Mouse (Mus musculus): ENCODE results near the gene Fiz1. TPM values are rescaled to one million over a fixed set of nuclear protein-coding genes. Genes with fewer than 3 reads are reported as not detected.

The Fiz1 gene
- polyA plus RNA-seq, 1 experiment from 2014 or later: 30.0 TPM

DNA sequence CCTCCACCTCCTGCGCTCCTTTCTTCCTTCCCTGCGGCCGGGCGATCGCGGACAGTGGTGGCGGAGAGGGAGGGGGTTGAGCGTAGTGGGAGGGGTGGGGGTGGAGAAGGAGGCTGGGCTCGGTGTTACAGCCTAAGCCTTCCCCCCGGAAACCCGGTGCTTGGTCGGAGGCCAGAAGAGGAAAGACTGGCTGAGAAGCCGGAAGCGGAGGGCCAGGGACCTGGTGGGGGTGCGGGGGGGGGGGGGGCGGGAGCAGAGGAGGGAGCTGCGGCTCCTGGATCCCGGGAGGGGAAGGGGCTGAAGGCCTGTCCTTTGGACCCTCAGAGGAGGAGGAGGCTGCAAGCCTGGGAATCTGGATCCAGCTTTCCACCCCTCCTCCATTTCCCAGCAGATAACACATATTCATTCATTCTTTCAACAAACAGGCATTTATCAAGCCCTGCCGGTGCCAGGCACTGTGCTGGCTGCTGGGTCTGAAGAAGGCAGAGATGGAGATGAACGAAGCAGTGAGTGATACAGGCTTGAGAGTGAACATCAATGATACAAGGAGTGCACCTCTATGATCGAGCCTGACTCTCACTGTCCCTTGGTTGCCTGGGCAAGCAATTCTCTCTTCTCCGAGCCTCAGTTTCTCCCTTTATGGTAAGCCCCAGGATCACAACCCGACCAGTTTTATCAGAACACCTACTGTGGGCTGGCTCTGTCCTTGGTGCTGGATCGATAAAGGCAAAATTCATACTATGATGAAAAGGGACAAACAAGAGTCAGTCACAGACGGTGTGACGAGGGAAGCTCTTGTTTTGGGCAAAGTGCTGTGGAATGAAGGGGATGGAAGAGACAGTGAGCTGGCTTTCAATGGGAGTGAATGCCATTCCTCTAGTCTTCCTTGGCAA lies 18.2 kb downstream of the Fiz1 start, which contains the start of gene Zfp579:
TSS of gene Zfp579 (minus strand) at position 156 of the 893 bp plus-strand sequence.
- peaks cover 23% of the 10 kb centered on the region for H3K36me3 ChIP-seq (replicated peaks; ENCODE audit: control insufficient read depth, insufficient read depth)
- peak within 1 kb of the TSS; percentile 83 for H3K4me2 ChIP-seq (replicated peaks)
- H3K27me3 ChIP-seq (ENCODE audit: control insufficient read depth, insufficient read depth, low read length): no peaks in the 10 kb centered on the region
- H3K4me1 ChIP-seq (replicated peaks; ENCODE audit: control insufficient read depth, insufficient read depth, low read length): peaks cover 31% of the 10 kb centered on the region
- ATAC-seq (ENCODE audit: low FRiP score): peak; percentile 91
- H3K4me3 ChIP-seq (replicated peaks; ENCODE audit: low read length): peak within 1 kb of the TSS; percentile 84
- H3K9me3 ChIP-seq (ENCODE audit: control insufficient read depth, low read length): no peaks in the 10 kb centered on the region
- WGBS: 3% methylated on average over 19 of the region's 26 CpGs
- peak; percentile 90 for DNase-seq (ENCODE audit: low spot score)
- peak within 1 kb of the TSS; percentile 93 for H3K9ac ChIP-seq
- H3K27ac ChIP-seq: peak within 1 kb of the TSS; percentile 85

DNA sequence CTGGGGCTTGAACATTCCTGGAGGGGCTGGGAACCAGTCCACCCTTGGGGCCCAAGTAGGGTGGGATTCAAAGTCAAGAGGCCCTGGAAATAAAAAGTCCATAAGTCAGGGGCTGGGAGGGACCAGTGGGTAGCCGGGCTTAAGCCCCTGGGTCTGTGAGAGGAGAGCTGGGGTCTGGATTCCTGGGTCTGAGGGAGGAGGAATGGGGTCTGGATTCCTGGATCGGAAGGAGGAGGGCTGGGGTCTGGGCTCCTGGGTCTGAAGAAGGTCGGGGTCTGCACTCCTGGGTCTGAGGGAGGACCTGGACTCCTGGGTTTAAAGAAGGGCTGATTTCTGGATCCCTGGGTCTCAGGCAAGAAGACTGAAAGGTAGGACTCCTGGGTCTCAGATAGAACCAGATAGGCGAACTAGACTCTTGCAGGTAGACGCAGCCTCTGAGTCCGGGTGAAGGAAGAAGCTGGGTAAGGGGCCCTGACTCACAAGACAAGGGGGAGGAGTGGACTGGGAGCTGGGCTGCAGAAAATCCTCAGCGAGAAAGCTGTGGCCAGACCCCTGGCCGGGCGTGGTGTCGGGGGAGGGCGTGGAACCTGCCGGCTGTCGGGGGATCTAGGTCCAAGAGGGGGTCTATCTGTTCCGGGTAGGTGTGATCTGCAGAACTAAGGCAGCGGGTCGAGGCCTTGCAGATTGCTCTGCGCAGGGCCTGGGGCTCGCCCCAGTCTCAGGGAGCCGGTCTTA lies 19.1 kb downstream of the Fiz1 start:
- H3K4me1 ChIP-seq (replicated peaks; ENCODE audit: control insufficient read depth, insufficient read depth, low read length): peaks cover 31% of the 10 kb centered on the region
- peak overlapping the region; percentile 84 for H3K4me3 ChIP-seq (replicated peaks; ENCODE audit: low read length)
- ATAC-seq (ENCODE audit: low FRiP score) (peak; percentile 65), DNase-seq (ENCODE audit: low spot score) (no peak)
- H3K4me2 ChIP-seq (replicated peaks): peak overlapping the region; percentile 83
- peaks cover 23% of the 10 kb centered on the region for H3K36me3 ChIP-seq (replicated peaks; ENCODE audit: control insufficient read depth, insufficient read depth)
- 7% methylated on average over 19 of the region's 19 CpGs for WGBS
- no peaks in the 10 kb centered on the region for H3K27me3 ChIP-seq (ENCODE audit: control insufficient read depth, insufficient read depth, low read length)
- no peaks in the 10 kb centered on the region for H3K9me3 ChIP-seq (ENCODE audit: control insufficient read depth, low read length)
- H3K9ac ChIP-seq: peak overlapping the region; percentile 93
- peak overlapping the region; percentile 85 for H3K27ac ChIP-seq

DNA sequence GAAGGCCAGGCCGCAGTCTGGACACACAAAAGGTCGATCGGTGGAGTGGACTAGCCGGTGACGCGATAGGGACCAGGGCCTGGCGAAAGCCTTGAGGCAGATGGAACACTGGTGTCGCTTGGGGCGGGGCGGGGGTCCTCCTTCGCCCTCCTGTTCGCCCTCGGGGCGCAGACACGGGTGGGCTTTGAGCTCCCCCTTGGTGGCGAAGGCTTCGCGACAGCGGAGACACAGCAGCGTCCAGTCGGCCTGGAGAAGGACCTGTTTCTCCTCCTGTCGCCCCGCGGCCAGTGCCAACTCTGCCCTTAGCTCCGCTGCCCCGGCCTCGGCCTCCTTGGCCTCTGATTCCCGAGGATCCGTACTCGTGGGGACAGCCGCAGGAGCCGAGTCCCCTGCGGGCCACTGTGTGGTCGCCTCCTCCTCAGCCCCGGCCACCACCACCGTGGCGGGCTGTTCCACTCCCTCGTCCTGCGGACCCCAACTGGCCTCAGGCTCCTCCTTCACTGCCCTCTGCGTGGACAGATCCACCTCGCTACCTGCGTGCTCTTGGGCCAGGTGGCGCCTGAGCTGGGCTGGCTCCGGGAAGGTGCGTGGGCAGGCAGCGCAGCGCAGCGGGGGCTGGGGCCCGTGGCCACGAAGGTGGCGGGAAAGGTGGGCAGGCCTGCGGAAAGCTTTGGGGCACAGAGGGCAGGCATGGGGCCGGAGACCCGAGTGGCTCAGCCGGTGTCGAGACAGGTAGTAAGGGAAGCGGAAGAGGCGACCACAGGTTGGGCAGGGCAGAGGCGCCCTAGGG lies 20.3 kb downstream of the Fiz1 start:
- 50% methylated on average over 57 of the region's 59 CpGs for WGBS
- peak overlapping the region; percentile 93 for H3K9ac ChIP-seq

DNA sequence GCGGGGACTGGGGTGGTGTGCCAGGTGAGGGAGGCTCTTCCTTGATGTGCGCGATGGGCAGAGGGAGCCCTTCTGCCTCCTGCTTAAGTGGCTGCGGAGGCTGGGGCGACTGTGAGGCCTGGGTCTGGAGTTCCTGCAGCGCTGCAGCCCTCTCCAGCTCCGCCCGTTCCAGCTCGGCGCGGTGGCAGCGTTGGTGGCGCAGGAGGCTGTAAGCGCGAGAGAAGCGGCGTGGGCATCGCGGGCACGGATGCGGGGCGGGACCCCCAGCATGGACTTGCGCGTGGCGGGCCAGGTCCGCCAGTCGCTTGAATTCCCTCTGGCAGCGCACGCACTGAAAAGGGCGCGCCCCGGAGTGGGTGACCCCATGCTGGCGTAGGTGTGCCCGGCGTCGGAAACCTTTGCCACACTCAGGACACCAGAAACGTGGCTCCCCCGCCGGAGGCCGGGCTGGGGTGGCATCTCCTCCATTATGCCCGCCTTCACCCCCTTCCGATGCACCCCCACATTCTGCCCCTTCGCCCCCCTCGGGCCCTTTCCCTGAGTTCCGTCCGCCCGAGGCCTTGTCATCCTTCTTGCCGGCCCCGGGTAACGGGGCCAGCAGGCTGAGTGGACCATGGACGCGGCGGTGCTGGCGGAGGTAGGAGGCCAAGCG lies 21.0 kb downstream of the Fiz1 start:
- Histone ChIP-seq H3K36me3 (replicated peaks; ENCODE audit: control insufficient read depth, insufficient read depth) (peaks cover 23% of the 10 kb centered on the region), H3K4me2 (replicated peaks) (peak overlapping the region; percentile 83), H3K4me3 (replicated peaks; ENCODE audit: low read length) (peak overlapping the region; percentile 84), H3K27me3 (ENCODE audit: control insufficient read depth, insufficient read depth, low read length) (no peaks in the 10 kb centered on the region), H3K9me3 (ENCODE audit: control insufficient read depth, low read length) (no peaks in the 10 kb centered on the region), H3K4me1 (replicated peaks; ENCODE audit: control insufficient read depth, insufficient read depth, low read length) (peaks cover 31% of the 10 kb centered on the region), H3K9ac (peak overlapping the region; percentile 93), H3K27ac (no peak overlapping the region)
- WGBS: 34% methylated on average over 55 of the region's 55 CpGs
- no peak for DNase-seq (ENCODE audit: low spot score)
- no peak for ATAC-seq (ENCODE audit: low FRiP score)

More for the DNA sequence above, 20.3 kb downstream of the Fiz1 start:
- peaks cover 31% of the 10 kb centered on the region for H3K4me1 ChIP-seq (replicated peaks; ENCODE audit: control insufficient read depth, insufficient read depth, low read length)
- H3K4me2 ChIP-seq (replicated peaks): peak overlapping the region; percentile 83
- H3K27ac ChIP-seq: no peak overlapping the region
- no peaks in the 10 kb centered on the region for H3K9me3 ChIP-seq (ENCODE audit: control insufficient read depth, low read length)
- ATAC-seq (ENCODE audit: low FRiP score) (no peak), DNase-seq (ENCODE audit: low spot score) (no peak)
- peaks cover 23% of the 10 kb centered on the region for H3K36me3 ChIP-seq (replicated peaks; ENCODE audit: control insufficient read depth, insufficient read depth)
- peak overlapping the region; percentile 84 for H3K4me3 ChIP-seq (replicated peaks; ENCODE audit: low read length)
- no peaks in the 10 kb centered on the region for H3K27me3 ChIP-seq (ENCODE audit: control insufficient read depth, insufficient read depth, low read length)

DNA sequence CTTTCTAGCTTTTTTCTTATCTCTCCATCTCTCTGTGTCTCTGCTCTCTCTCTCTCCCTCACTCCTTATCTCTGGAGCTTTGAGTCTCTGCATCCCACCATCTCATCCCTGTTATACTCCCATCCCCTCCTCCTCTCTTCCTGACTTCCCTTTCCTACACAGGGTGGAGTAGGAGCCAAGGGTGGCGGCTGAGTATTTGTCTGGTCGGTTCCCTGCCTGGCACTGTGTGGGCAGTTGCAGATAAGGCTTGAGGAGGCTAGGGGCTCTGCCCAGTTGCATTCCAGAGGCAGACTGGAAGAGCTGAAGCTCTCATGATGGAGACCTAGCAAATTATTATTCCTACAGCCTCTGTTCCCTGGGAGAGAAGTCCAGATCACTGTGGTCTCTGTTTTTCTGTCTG lies 26.2 kb downstream of the Fiz1 start:
- Histone ChIP-seq H3K9me3 (ENCODE audit: control insufficient read depth, low read length) (no peaks in the 10 kb centered on the region), H3K27me3 (ENCODE audit: control insufficient read depth, insufficient read depth, low read length) (peaks cover 3% of the 10 kb centered on the region; the same call in 1 of the 2 replicates), H3K27ac (no peak overlapping the region), H3K4me3 (replicated peaks; ENCODE audit: low read length) (no peak overlapping the region), H3K36me3 (replicated peaks; ENCODE audit: control insufficient read depth, insufficient read depth) (peaks cover 12% of the 10 kb centered on the region), H3K4me1 (replicated peaks; ENCODE audit: control insufficient read depth, insufficient read depth, low read length) (peaks cover 5% of the 10 kb centered on the region; the same call in 1 of the 2 replicates), H3K4me2 (replicated peaks) (no peak overlapping the region), H3K9ac (no peak overlapping the region)
- no peak for ATAC-seq (ENCODE audit: low FRiP score)
- 75% methylated on average over 2 of the region's 2 CpGs for WGBS
- DNase-seq (ENCODE audit: low spot score): no peak

DNA sequence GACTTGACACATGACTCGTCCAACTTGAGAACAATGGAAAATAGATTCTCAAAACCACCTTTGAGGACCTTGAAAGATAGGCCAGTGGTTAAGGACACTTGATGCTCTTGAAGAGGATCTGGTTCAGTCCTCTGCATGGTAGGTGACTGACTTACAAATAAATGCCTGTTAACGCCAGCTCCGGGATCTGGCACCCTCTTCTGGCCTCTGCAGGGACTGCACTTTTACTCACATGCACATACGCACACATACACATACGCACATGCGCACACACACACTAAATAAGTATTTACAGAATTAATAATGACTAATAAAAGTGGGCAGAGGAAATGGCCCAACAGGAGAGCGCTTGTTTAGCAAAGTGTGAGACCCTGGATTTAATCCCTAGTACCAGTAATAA lies 37.7 kb downstream of the Fiz1 start:
- Histone ChIP-seq H3K4me3 (replicated peaks; ENCODE audit: low read length) (no peak overlapping the region), H3K4me1 (replicated peaks; ENCODE audit: control insufficient read depth, insufficient read depth, low read length) (no peaks in the 10 kb centered on the region), H3K9ac (no peak overlapping the region), H3K27ac (no peak overlapping the region), H3K4me2 (replicated peaks) (no peak overlapping the region), H3K36me3 (replicated peaks; ENCODE audit: control insufficient read depth, insufficient read depth) (no peaks in the 10 kb centered on the region), H3K27me3 (ENCODE audit: control insufficient read depth, insufficient read depth, low read length) (no peaks in the 10 kb centered on the region), H3K9me3 (ENCODE audit: control insufficient read depth, low read length) (no peaks in the 10 kb centered on the region)
- no peak for DNase-seq (ENCODE audit: low spot score)
- no peak for ATAC-seq (ENCODE audit: low FRiP score)
- 94% methylated on average over 7 of the region's 7 CpGs for WGBS

DNA sequence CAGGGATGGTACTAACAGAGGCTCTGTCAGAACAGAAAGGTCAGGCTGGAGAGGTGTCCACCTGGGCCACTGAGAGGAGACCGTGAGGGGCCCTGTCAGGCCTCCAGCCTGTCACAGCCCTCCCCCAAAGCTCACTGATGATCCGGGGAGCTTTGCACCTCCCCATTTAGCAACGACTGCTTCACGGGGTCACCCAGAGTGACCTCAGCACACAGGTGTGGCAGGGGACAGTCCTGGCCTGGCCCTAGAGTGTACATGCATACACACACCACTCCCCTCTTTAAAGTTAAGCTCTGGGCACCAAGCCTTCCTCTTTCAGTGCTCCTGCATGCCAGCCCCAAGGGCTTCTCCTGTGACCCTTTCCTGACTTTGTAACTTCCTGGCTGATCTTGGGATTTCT lies 39.0 kb downstream of the Fiz1 start:
- Histone ChIP-seq H3K9ac (no peak overlapping the region), H3K4me1 (replicated peaks; ENCODE audit: control insufficient read depth, insufficient read depth, low read length) (no peaks in the 10 kb centered on the region), H3K4me3 (replicated peaks; ENCODE audit: low read length) (no peak overlapping the region), H3K27me3 (ENCODE audit: control insufficient read depth, insufficient read depth, low read length) (no peaks in the 10 kb centered on the region), H3K4me2 (replicated peaks) (no peak overlapping the region), H3K36me3 (replicated peaks; ENCODE audit: control insufficient read depth, insufficient read depth) (no peaks in the 10 kb centered on the region), H3K27ac (no peak overlapping the region), H3K9me3 (ENCODE audit: control insufficient read depth, low read length) (no peaks in the 10 kb centered on the region)
- 80% methylated on average over 4 of the region's 4 CpGs for WGBS
- ATAC-seq (ENCODE audit: low FRiP score) (no peak), DNase-seq (ENCODE audit: low spot score) (no peak)

DNA sequence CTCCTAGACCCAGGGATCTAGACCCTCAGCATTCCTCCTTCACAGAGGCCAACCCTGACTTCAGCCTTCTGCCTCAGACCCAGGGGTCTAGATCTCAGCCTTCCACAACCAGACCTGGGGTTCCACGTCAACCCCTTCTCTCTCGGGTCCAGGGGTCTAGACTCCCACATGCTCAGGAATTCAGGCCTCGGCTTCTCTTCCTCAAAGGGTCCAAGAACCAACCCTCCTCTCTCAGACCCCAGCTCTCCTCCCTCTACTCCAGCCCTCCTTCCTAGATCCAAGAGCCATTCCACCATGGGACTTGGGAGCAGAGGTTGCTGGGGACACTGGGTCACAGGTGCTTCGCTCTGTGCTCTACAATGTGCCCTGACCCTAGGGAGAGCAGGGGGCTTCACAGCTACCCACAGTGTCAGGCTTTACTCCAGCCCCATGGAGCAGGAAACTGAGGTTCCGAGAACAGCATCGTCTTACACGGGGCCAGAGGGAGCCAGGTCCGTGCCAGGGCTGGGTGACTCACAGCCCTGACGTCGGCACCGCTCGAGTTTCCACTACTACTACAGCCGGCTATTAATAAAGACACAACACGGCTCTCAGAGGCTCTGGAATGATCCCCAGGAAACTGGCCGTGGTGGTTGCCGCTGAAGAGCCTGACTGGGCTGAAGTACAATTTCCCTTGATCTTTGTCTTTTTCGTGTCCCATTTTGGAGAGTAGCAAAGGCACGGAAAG lies 42.0 kb downstream of the Fiz1 start:
- 83% methylated on average over 18 of the region's 18 CpGs for WGBS
- no peak overlapping the region for H3K4me3 ChIP-seq (replicated peaks; ENCODE audit: low read length)
- no peak for ATAC-seq (ENCODE audit: low FRiP score)
- H3K4me1 ChIP-seq (replicated peaks; ENCODE audit: control insufficient read depth, insufficient read depth, low read length): no peaks in the 10 kb centered on the region
- H3K9me3 ChIP-seq (ENCODE audit: control insufficient read depth, low read length): no peaks in the 10 kb centered on the region
- no peaks in the 10 kb centered on the region for H3K36me3 ChIP-seq (replicated peaks; ENCODE audit: control insufficient read depth, insufficient read depth)
- H3K27me3 ChIP-seq (ENCODE audit: control insufficient read depth, insufficient read depth, low read length): no peaks in the 10 kb centered on the region
- DNase-seq (ENCODE audit: low spot score): no peak
- no peak overlapping the region for H3K27ac ChIP-seq
- H3K4me2 ChIP-seq (replicated peaks): no peak overlapping the region
- no peak overlapping the region for H3K9ac ChIP-seq
